Mouse (Mus musculus): ENCODE measurements around the gene Phf10.
"Not testable (repeated sequence)": the region's sequence is repeated elsewhere in the genome, so short reads cannot be mapped to it uniquely, and the experiment has no call there.

The Phf10 gene

GRCm38 (mm10) chr17:14960951-14961556, at the start of gene Phf10:
Phf10 (minus strand) TSS chr17:14961273.
- DNase-seq (ENCODE audit: low read depth, low spot score) = not testable (repeated sequence)

GRCm38 (mm10) chr17:15009706-15010413, 48.8 kb upstream of the Phf10 start, which contains the start of gene Gm3435:
Gm3435 (plus strand) TSS chr17:15010176.
- not testable (repeated sequence) for DNase-seq (ENCODE audit: low read depth, low spot score)

- not testable (repeated sequence) for DNase-seq (ENCODE audit: low read depth, low spot score)
These were observed 48.0 kb upstream of the Phf10 start for GRCm38 (mm10) chr17:15009088-15009487.

GRCm38 (mm10) chr17:15000047-15000446, 39.0 kb upstream of the Phf10 start:
- DNase-seq (ENCODE audit: low read depth, low spot score) = not testable (repeated sequence)

GRCm38 (mm10) chr17:14994140-14994539, 33.1 kb upstream of the Phf10 start:
- not testable (repeated sequence) for DNase-seq (ENCODE audit: low read depth, low spot score)

GRCm38 (mm10) chr17:14993139-14993832, 32.2 kb upstream of the Phf10 start:
- not testable (repeated sequence) for DNase-seq (ENCODE audit: low read depth, low spot score)

GRCm38 (mm10) chr17:14992522-14993138, 31.6 kb upstream of the Phf10 start:
- DNase-seq (ENCODE audit: low read depth, low spot score) = not testable (repeated sequence)

GRCm38 (mm10) chr17:14990116-14990702, 29.1 kb upstream of the Phf10 start:
- DNase-seq (ENCODE audit: low read depth, low spot score) = not testable (repeated sequence)

- not testable (repeated sequence) for DNase-seq (ENCODE audit: low read depth, low spot score)
These were observed 17.4 kb upstream of the Phf10 start, which contains the start of the genes 9030025P20Rik and Gm3417 for GRCm38 (mm10) chr17:14978362-14979038. 9030025P20Rik (plus strand) TSS chr17:14978468. Gm3417 (minus strand) TSS chr17:14978790.

- DNase-seq (ENCODE audit: low read depth, low spot score) = not testable (repeated sequence)
These were observed 16.8 kb upstream of the Phf10 start for GRCm38 (mm10) chr17:14977718-14978361.

- DNase-seq (ENCODE audit: low read depth, low spot score) = not testable (repeated sequence)
These were observed 7.4 kb upstream of the Phf10 start for GRCm38 (mm10) chr17:14968373-14968913.

- not testable (repeated sequence) for DNase-seq (ENCODE audit: low read depth, low spot score)
These were observed 583 bp upstream of the Phf10 start for GRCm38 (mm10) chr17:14961557-14962154.

GRCm38 (mm10) chr17:14960520-14960919, 553 bp downstream of the Phf10 start:
- DNase-seq (ENCODE audit: low read depth, low spot score) = no peak

GRCm38 (mm10) chr17:14959979-14960378, 1.1 kb downstream of the Phf10 start:
- DNase-seq (ENCODE audit: low read depth, low spot score) = no peak

- no peak for DNase-seq (ENCODE audit: low read depth, low spot score)
These were observed 2.3 kb downstream of the Phf10 start for GRCm38 (mm10) chr17:14958686-14959327.

- DNase-seq (ENCODE audit: low read depth, low spot score) = no peak
These were observed 7.6 kb downstream of the Phf10 start for GRCm38 (mm10) chr17:14953452-14953851.

GRCm38 (mm10) chr17:14949161-14949827, 11.8 kb downstream of the Phf10 start:
- DNase-seq (ENCODE audit: low read depth, low spot score) = no peak

GRCm38 (mm10) chr17:14944551-14944950, 16.5 kb downstream of the Phf10 start:
- DNase-seq (ENCODE audit: low read depth, low spot score) = no peak

- no peak for DNase-seq (ENCODE audit: low read depth, low spot score)
These were observed 17.4 kb downstream of the Phf10 start for GRCm38 (mm10) chr17:14943729-14944059.
